ENCODE assay signal across 14 mouse cellular contexts in the genomic region with DNA sequence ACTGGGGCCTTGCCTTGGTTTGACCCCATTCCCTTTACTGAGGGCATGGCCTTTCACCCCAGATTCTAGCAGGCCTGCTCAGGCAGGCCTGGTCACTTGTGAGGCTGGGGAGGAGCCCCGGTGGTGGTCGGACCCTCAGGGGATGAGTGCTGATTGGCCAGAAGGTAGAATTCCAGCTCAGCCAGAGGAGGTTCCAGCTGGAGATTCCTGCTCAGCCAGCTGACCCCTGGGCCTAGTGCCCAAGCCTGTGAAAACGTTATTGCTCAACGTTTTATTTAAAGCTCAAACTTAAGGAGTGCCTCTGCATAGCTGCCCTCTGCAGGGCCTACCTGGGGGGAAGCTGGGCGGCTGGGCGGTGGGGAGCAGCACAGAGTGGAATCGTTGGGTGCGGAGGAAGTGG. TPM values are rescaled to one million over a fixed set of nuclear protein-coding genes. Genes with fewer than 3 reads are reported as not detected.
A peak's percentile ranks its signal among the peaks of the same experiment; 100 is the strongest.
DNase-seq lines count a peak whose midpoint lies in the region; ATAC-seq lines count a peak whose summit lies in the region.
"Had no signal": no experiment of that assay in that cellular context is flagged by ENCODE, and none has a peak within 500 bp of the region (broad histone marks: within the 10 kb centered on the region; RNA-seq: fewer than 3 reads in every experiment).

No protein-coding gene starts in this region.

- DNase-seq in adrenal gland, postnatal 14 days: peak; percentile 40
- no peak for DNase-seq in adrenal gland, adult 18-20 months (ENCODE audit: low spot score in 2 of 2)
- peak; percentile 26 for DNase-seq in ovary, postnatal 36 days (ENCODE audit: low spot score)
- DNase-seq in ovary, adult 18-20 months (ENCODE audit: low spot score): no peak
- DNase-seq in lung, adult 18-20 months: peak; percentile 89 to 92
- no peak for DNase-seq in cerebellum, adult 18-20 months
- no peak for DNase-seq in midbrain, embryonic 11.5 days (ENCODE audit: low spot score, missing footprints)
- DNase-seq: cerebellum, adult 9-10 months; kidney, adult 9 months had no signal

- H3K4me3 ChIP-seq in forebrain, embryonic 16.5 days (replicated peaks; ENCODE audit: low read length): no peak overlapping the region
- no peak overlapping the region for H3K4me3 ChIP-seq in midbrain, embryonic 11.5 days (ENCODE audit: low read depth, low read length)
- H3K4me3 ChIP-seq: erythroblast, embryonic 14.5 days; megakaryocyte, embryonic 14.5 days; neural tube, embryonic 13.5 days had no signal

- H3K9me3 ChIP-seq in forebrain, embryonic 16.5 days (ENCODE audit: control insufficient read depth, low read length): no peaks in the 10 kb centered on the region
- H3K9me3 ChIP-seq in midbrain, embryonic 11.5 days (ENCODE audit: control insufficient read depth, low read length): no peaks in the 10 kb centered on the region
- H3K9me3 ChIP-seq: megakaryocyte, embryonic 14.5 days; neural tube, embryonic 13.5 days had no signal

- no peak overlapping the region for H3K4me2 ChIP-seq in forebrain, embryonic 16.5 days (ENCODE audit: low read length)
- H3K4me2 ChIP-seq in midbrain, embryonic 11.5 days: no peak overlapping the region
- H3K4me2 ChIP-seq: neural tube, embryonic 13.5 days had no signal

- no peak overlapping the region for H3K27ac ChIP-seq in forebrain, embryonic 16.5 days (ENCODE audit: low read length)
- H3K27ac ChIP-seq in midbrain, embryonic 11.5 days (ENCODE audit: low read depth, low read length): no peak overlapping the region
- H3K27ac ChIP-seq: neural tube, embryonic 13.5 days had no signal

- H3K4me1 ChIP-seq in forebrain, embryonic 16.5 days (replicated peaks; ENCODE audit: control insufficient read depth, insufficient read depth, low read length): no peaks in the 10 kb centered on the region
- H3K4me1 ChIP-seq in midbrain, embryonic 11.5 days (ENCODE audit: control insufficient read depth, insufficient read depth, low read length): peaks cover 4% of the 10 kb centered on the region; the same call in 1 of the 2 replicates
- H3K4me1 ChIP-seq: megakaryocyte, embryonic 14.5 days had no signal

- WGBS in forebrain, embryonic 16.5 days: 82% methylated on average over 8 of the region's 8 CpGs
- 75% methylated on average over 8 of the region's 8 CpGs for WGBS in midbrain, embryonic 11.5 days

- H3K36me3 ChIP-seq in forebrain, embryonic 16.5 days (ENCODE audit: control insufficient read depth, insufficient read depth): no peaks in the 10 kb centered on the region
- H3K36me3 ChIP-seq in midbrain, embryonic 11.5 days (ENCODE audit: control insufficient read depth, insufficient read depth, low read length): no peaks in the 10 kb centered on the region
- H3K36me3 ChIP-seq: neural tube, embryonic 13.5 days had no signal

- no peak overlapping the region for H3K9ac ChIP-seq in forebrain, embryonic 16.5 days (replicated peaks; ENCODE audit: low read depth, low read length)
- H3K9ac ChIP-seq in midbrain, embryonic 11.5 days (ENCODE audit: low read length): no peak overlapping the region
- H3K9ac ChIP-seq: neural tube, embryonic 13.5 days had no signal

- H3K27me3 ChIP-seq in forebrain, embryonic 16.5 days (replicated peaks; ENCODE audit: control insufficient read depth, insufficient read depth, low read length): no peaks in the 10 kb centered on the region
- no peaks in the 10 kb centered on the region; the same call in none of the 2 replicates for H3K27me3 ChIP-seq in midbrain, embryonic 11.5 days (ENCODE audit: control insufficient read depth, insufficient read depth, low read length)

- no peak for ATAC-seq in forebrain, embryonic 16.5 days
- ATAC-seq in midbrain, embryonic 11.5 days (ENCODE audit: low FRiP score): no peak

RNA-seq across cellular contexts. Expression of gene Megf6, which starts 6.7 kb away (rescaled TPM):
- 7.3 and 8.3 TPM in 2 replicates for total RNA-seq in adrenal gland, postnatal 14 days (2021)
- 1 to 10 TPM; 2.5 to 4.3 TPM for total RNA-seq in adrenal gland, adult 18-20 months (2021)
- 7.7 and 10.0 TPM in 2 replicates for polyA plus RNA-seq in forebrain, embryonic 16.5 days (2015; fragmentation: Nextera tagmentation; extraction: Ambion mirVana)
- polyA plus RNA-seq in midbrain, embryonic 11.5 days (2014; fragmentation: Nextera tagmentation; extraction: Ambion mirVana): 11.5 and 12.4 TPM in 2 replicates

RNA-seq across cellular contexts. Expression of gene Tprgl, which starts 16.8 kb away (rescaled TPM):
- 125 and 132 TPM in 2 replicates for total RNA-seq in adrenal gland, postnatal 14 days (2021)
- total RNA-seq in adrenal gland, adult 18-20 months (2021): 100 to 1,000 TPM; 155 to 172 TPM
- polyA plus RNA-seq in forebrain, embryonic 16.5 days (2015; fragmentation: Nextera tagmentation; extraction: Ambion mirVana): 174 and 176 TPM in 2 replicates
- 140 and 144 TPM in 2 replicates for polyA plus RNA-seq in midbrain, embryonic 11.5 days (2014; fragmentation: Nextera tagmentation; extraction: Ambion mirVana)

RNA-seq across cellular contexts. Expression of gene Wrap73, which starts 35.1 kb away (rescaled TPM):
- 13.7 and 18.9 TPM in 2 replicates for total RNA-seq in adrenal gland, postnatal 14 days (2021)
- total RNA-seq in adrenal gland, adult 18-20 months (2021): 10 to 100 TPM; 14.2 to 21.1 TPM
- polyA plus RNA-seq in forebrain, embryonic 16.5 days (2015; fragmentation: Nextera tagmentation; extraction: Ambion mirVana): 59.2 and 60.7 TPM in 2 replicates
- polyA plus RNA-seq in midbrain, embryonic 11.5 days (2014; fragmentation: Nextera tagmentation; extraction: Ambion mirVana): 42.2 and 46.3 TPM in 2 replicates

RNA-seq across cellular contexts. Expression of gene Trp73, which starts 37.2 kb away (rescaled TPM):
- total RNA-seq in adrenal gland, postnatal 14 days (2021): not detected in 2 replicates
- total RNA-seq in adrenal gland, adult 18-20 months (2021): not detected
- polyA plus RNA-seq in forebrain, embryonic 16.5 days (2015; fragmentation: Nextera tagmentation; extraction: Ambion mirVana): 5.7 and 5.9 TPM in 2 replicates
- polyA plus RNA-seq in midbrain, embryonic 11.5 days (2014; fragmentation: Nextera tagmentation; extraction: Ambion mirVana): 0.15 and 0.51 TPM in 2 replicates
- total RNA-seq: adrenal gland, postnatal 36 days had no signal
- polyA plus RNA-seq: neural tube, embryonic 13.5 days had no signal

Comparison
In these comparisons a context has a peak if more than half of its experiments do, and no peak if none do; other contexts are left out.
1. DNase-seq: peak in adrenal gland, postnatal 14 days (single experiment), ovary, postnatal 36 days (single experiment) and lung, adult 18-20 months (2 of 2); none in adrenal gland, adult 18-20 months (0 of 2), ovary, adult 18-20 months (single experiment), cerebellum, adult 18-20 months (0 of 2) and midbrain, embryonic 11.5 days (single experiment).